Mouse (Mus musculus): ENCODE measurements around the gene Pigz.

DNA sequence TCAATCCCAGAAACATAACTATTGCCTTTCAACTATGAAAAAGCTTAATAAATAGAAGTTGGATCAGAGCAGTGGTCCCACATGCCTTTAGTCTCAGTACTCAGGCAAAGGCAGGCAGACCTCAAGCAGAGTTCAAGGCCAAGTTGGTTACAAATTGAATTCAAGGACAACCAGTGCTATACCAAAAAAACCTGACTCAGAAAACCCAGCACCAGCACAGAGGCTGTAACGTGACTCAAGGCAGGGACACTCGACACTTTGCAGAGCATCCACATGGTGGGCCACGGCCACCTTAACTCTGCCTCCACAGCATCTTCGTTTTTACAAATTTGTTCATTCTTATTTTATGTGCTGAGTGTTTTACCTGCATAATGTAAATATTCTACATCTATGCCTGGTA lies 41.6 kb downstream of the Pigz start:
- TF ChIP-seq CTCF (IDR thresholded peaks at IDR 0.05; ENCODE audit: insufficient read depth, low read length), result no peak
- no peak for TF ChIP-seq POLR2A (IDR thresholded peaks at IDR 0.05; ENCODE audit: borderline replicate concordance, extremely low read depth, low read depth, low read length)

Measured in lung, adult 2 months (tissue).